Mouse (Mus musculus): ENCODE measurements around the gene Defb28. TPM values are rescaled to one million over a fixed set of nuclear protein-coding genes. Genes with fewer than 3 reads are reported as not detected.
A peak's percentile ranks its signal among the peaks of the same experiment; 100 is the strongest.

Defb28 gene
- total and polyA plus RNA-seq, 2 experiments from 2014 or later: not detected

DNA sequence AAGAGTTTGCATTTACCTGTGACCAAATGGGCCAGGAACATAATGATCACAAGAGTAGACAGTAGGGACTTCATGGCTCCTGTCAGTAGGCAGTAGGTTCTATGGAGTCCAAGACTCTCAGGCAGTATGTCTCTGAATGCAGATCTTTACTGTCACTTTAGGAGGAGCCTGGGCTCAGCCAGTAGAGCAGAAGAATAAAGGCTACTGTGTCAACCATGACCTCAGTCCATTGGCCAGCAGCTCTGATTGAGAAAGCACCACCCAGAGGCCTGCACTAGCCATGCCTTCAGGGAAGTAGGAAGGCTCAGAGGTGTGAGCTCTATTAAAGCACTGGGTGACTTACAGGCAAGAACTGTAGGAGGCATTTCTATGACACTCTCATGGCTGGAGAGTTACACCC is 28.0 kb upstream of the Defb28 start, which contains the start of gene Defb22:
TSS of gene Defb22 (minus strand) at position 101 of the 400 bp plus-strand sequence.
- DNase-seq (no peak), ATAC-seq (no peak)
- H3K36me3 ChIP-seq (ENCODE audit: insufficient read depth): no peaks in the 10 kb centered on the region
- TF ChIP-seq CTCF (IDR thresholded peaks at IDR 0.05; ENCODE audit: low read depth): no peak
- no peaks in the 10 kb centered on the region for H3K9me3 ChIP-seq (ENCODE audit: low read length)
- H3K27ac ChIP-seq (ENCODE audit: low read depth, low read length): no peak within 1 kb of the TSS
- H3K27me3 ChIP-seq (ENCODE audit: insufficient read depth, low read length): no peaks in the 10 kb centered on the region
- no peaks in the 10 kb centered on the region for H3K4me1 ChIP-seq (ENCODE audit: insufficient read depth)
- H3K4me2 ChIP-seq (ENCODE audit: low read depth): no peak within 1 kb of the TSS
- no peak within 1 kb of the TSS for H3K9ac ChIP-seq
- H3K4me3 ChIP-seq (ENCODE audit: low read depth, low read length): no peak within 1 kb of the TSS

DNA sequence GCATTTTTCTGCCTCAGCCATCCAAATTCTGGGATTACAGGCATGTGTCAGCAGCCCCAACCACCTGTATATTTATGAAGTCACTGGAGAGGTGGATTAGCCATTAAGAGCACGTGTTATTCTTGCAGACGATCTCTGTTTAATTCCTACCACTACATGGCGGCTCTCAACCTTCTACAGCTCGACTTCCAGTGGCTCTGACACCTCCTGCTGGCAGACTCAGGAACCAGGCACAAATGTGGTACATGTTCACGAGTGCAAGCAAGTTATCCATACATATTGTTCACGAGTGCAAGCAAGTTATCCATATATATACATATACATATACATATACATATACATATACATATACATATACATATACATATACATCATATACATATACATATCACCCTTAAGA is 24.9 kb upstream of the Defb28 start:
- H3K27ac ChIP-seq (ENCODE audit: low read depth, low read length): no peak overlapping the region
- WGBS: 81% methylated on average over 6 of the region's 6 CpGs
- H3K4me3 ChIP-seq (ENCODE audit: low read depth, low read length): no peak overlapping the region
- DNase-seq (no peak), ATAC-seq (no peak)
- no peak for TF ChIP-seq CTCF (IDR thresholded peaks at IDR 0.05; ENCODE audit: low read depth)
- H3K27me3 ChIP-seq (ENCODE audit: insufficient read depth, low read length): no peaks in the 10 kb centered on the region
- no peak overlapping the region for H3K4me2 ChIP-seq (ENCODE audit: low read depth)
- no peaks in the 10 kb centered on the region for H3K9me3 ChIP-seq (ENCODE audit: low read length)
- no peaks in the 10 kb centered on the region for H3K4me1 ChIP-seq (ENCODE audit: insufficient read depth)
- no peak overlapping the region for H3K9ac ChIP-seq
- H3K36me3 ChIP-seq (ENCODE audit: insufficient read depth): no peaks in the 10 kb centered on the region

DNA sequence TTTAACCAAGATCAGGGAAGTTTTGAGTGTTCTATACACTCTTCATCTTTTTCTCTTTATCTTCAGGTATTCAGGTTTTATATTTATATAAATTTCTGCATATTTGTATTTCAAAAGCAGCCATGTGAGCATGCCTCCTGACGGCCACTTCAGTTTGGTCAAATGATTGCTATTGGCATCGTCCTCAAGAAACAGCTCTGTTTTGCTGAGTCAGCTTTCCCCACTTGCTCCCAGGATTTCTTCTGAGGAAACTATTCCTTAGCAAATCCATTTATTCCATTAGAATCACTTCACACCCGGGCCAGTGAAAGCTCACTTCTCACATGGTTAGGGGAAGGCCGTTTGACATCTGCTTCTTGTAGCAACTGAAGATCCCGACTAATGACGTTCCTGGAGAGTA is 20.0 kb upstream of the Defb28 start:
- no peaks in the 10 kb centered on the region for H3K4me1 ChIP-seq (ENCODE audit: insufficient read depth)

DNA sequence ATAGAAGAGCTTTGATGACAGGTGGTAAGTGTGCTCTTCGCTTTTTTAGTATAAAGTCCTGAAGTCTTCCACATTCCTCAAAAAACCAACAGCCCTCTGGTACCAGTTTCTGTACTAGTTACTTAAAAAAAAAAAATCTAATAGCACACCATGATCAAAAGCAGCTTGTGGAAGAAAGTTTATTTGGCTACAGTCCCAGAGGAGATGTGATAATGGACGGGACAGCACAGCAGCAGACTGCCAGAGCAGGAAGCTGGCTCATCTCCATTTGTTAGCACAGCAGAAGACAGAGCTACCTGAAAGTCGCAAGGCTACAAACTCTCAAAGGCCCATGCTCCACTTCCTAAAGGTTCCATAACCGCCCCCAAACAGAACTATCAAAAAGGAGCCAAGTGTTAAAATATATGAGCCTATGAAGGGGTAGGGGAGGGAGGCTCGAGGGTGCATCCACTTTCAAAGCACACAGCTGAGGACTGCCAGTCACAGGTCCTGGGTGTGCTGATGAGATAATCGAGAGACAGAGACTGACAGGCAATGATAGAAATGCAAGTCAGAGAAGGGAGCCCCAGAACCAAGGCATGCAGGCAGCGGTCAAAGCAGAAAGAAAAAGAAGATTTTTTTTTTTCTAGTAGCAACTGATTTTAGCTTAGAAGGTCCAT is 17.7 kb upstream of the Defb28 start:
- 79% methylated on average over 7 of the region's 7 CpGs for WGBS
- DNase-seq: no peak

More for the DNA sequence above, 20.0 kb upstream of the Defb28 start:
- ATAC-seq (no peak), DNase-seq (no peak)
- no peak overlapping the region for H3K9ac ChIP-seq
- no peak overlapping the region for H3K4me3 ChIP-seq (ENCODE audit: low read depth, low read length)
- no peak overlapping the region for H3K27ac ChIP-seq (ENCODE audit: low read depth, low read length)
- TF ChIP-seq CTCF (IDR thresholded peaks at IDR 0.05; ENCODE audit: low read depth): no peak
- no peaks in the 10 kb centered on the region for H3K27me3 ChIP-seq (ENCODE audit: insufficient read depth, low read length)
- H3K36me3 ChIP-seq (ENCODE audit: insufficient read depth): no peaks in the 10 kb centered on the region
- 81% methylated on average over 6 of the region's 6 CpGs for WGBS
- no peaks in the 10 kb centered on the region for H3K9me3 ChIP-seq (ENCODE audit: low read length)
- H3K4me2 ChIP-seq (ENCODE audit: low read depth): no peak overlapping the region

DNA sequence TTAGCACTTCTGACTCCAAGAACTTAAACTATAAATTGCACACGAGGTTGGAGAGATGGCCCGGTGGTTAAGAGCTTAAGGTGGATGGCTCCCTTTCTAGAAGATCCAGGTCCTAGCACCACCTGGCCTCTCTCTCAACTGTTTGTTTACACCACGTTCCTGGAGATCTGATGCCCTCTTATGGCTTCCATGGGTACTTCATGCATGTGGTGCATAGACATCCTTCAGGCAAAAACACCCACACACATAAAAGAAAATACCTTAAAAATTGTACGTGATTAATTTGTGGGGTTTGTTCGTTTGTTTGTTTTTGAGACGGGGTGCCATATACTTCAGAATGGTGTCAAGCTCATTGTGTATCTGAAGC is 17.2 kb upstream of the Defb28 start:
- ATAC-seq (no peak), DNase-seq (no peak)
- 83% methylated on average over 6 of the region's 6 CpGs for WGBS
- no peak overlapping the region for H3K9ac ChIP-seq
- no peak overlapping the region for H3K27ac ChIP-seq (ENCODE audit: low read depth, low read length)
- no peaks in the 10 kb centered on the region for H3K36me3 ChIP-seq (ENCODE audit: insufficient read depth)
- H3K4me2 ChIP-seq (ENCODE audit: low read depth): no peak overlapping the region
- H3K4me1 ChIP-seq (ENCODE audit: insufficient read depth): no peaks in the 10 kb centered on the region
- peak; percentile 27 for TF ChIP-seq CTCF (IDR thresholded peaks at IDR 0.05; ENCODE audit: low read depth)
- H3K27me3 ChIP-seq (ENCODE audit: insufficient read depth, low read length): no peaks in the 10 kb centered on the region
- H3K4me3 ChIP-seq (ENCODE audit: low read depth, low read length): no peak overlapping the region
- no peaks in the 10 kb centered on the region for H3K9me3 ChIP-seq (ENCODE audit: low read length)

More for the DNA sequence above, 17.7 kb upstream of the Defb28 start:
- H3K9ac ChIP-seq: no peak overlapping the region
- no peak for ATAC-seq
- TF ChIP-seq CTCF (IDR thresholded peaks at IDR 0.05; ENCODE audit: low read depth): no peak
- H3K4me1 ChIP-seq (ENCODE audit: insufficient read depth): no peaks in the 10 kb centered on the region
- H3K36me3 ChIP-seq (ENCODE audit: insufficient read depth): no peaks in the 10 kb centered on the region
- no peaks in the 10 kb centered on the region for H3K9me3 ChIP-seq (ENCODE audit: low read length)
- no peak overlapping the region for H3K27ac ChIP-seq (ENCODE audit: low read depth, low read length)
- H3K27me3 ChIP-seq (ENCODE audit: insufficient read depth, low read length): no peaks in the 10 kb centered on the region
- no peak overlapping the region for H3K4me2 ChIP-seq (ENCODE audit: low read depth)
- no peak overlapping the region for H3K4me3 ChIP-seq (ENCODE audit: low read depth, low read length)

DNA sequence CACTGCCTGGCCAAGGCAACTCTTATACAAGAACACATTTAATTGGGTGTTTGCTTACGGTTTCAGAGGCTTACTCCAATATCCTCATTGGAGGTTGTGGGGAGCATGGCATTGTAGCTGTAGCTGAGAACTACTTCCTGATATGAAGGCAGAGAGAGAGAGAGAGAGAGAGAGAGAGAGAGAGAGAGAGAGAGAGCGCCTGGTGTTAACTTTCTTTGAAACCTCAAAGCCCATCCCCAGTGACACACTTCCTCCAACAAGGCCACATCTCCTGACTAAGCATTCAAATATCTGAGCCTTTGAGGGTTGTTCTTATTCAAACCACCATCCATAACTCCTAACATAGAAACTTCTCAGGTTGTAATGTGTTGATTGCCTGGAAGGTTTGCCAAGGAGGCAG is 14.1 kb upstream of the Defb28 start:
- Histone ChIP-seq H3K9ac (no peak overlapping the region), H3K27ac (ENCODE audit: low read depth, low read length) (no peak overlapping the region), H3K4me2 (ENCODE audit: low read depth) (no peak overlapping the region), H3K4me1 (ENCODE audit: insufficient read depth) (no peaks in the 10 kb centered on the region), H3K36me3 (ENCODE audit: insufficient read depth) (no peaks in the 10 kb centered on the region), H3K27me3 (ENCODE audit: insufficient read depth, low read length) (no peaks in the 10 kb centered on the region), H3K9me3 (ENCODE audit: low read length) (no peaks in the 10 kb centered on the region), H3K4me3 (ENCODE audit: low read depth, low read length) (no peak overlapping the region)
- ATAC-seq: no peak
- DNase-seq: no peak
- TF ChIP-seq CTCF (IDR thresholded peaks at IDR 0.05; ENCODE audit: low read depth): no peak
- WGBS: 94% methylated on average over 2 of the region's 2 CpGs

DNA sequence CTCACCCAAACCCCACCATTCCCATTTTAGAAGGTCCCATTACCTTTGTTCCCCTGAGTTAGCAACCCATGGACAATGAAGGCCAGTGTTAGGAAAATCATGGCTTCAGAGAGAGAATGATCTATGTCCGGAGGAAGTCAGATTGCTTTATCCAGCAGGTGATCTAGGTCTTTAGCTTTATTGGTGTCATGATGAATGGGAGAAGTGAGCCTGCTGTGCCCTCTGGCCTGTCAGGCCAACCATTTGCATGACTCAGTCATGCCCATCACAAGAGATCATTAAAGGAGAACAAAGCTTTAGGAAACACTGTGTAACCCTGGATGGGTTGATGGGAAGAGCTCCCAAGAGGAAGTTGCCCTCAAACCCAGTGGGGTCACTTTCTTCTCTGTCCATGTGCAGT is 6.5 kb upstream of the Defb28 start, which contains the start of gene Defb26:
TSS of gene Defb26 (minus strand) at position 101 of the 400 bp plus-strand sequence.
- WGBS: 78% methylated on average over 1 of the region's 1 CpGs
- ATAC-seq: no peak

More for the DNA sequence above, 6.5 kb upstream of the Defb28 start, which contains the start of gene Defb26:
- no peak for TF ChIP-seq CTCF (IDR thresholded peaks at IDR 0.05; ENCODE audit: low read depth)
- H3K36me3 ChIP-seq (ENCODE audit: insufficient read depth): no peaks in the 10 kb centered on the region
- no peaks in the 10 kb centered on the region for H3K9me3 ChIP-seq (ENCODE audit: low read length)
- no peak for DNase-seq
- H3K27ac ChIP-seq (ENCODE audit: low read depth, low read length): no peak within 1 kb of the TSS
- H3K4me2 ChIP-seq (ENCODE audit: low read depth): no peak within 1 kb of the TSS
- H3K4me1 ChIP-seq (ENCODE audit: insufficient read depth): no peaks in the 10 kb centered on the region
- no peak within 1 kb of the TSS for H3K9ac ChIP-seq
- H3K27me3 ChIP-seq (ENCODE audit: insufficient read depth, low read length): no peaks in the 10 kb centered on the region
- H3K4me3 ChIP-seq (ENCODE audit: low read depth, low read length): no peak within 1 kb of the TSS

Measured in forebrain, postnatal 0 days (tissue).